Mouse (Mus musculus) liver, embryonic 14.5 days (tissue): ENCODE results near the gene Cyp20a1.

ENCODE experiments used
- CTCF ChIP-seq: IDR thresholded peaks from 2 replicates; pipeline ENCODE4 v1.5.1; 2016; ENCODE audit warnings: antibody characterized with exemption, low read depth, control low read depth
- EP300 ChIP-seq: IDR thresholded peaks from 2 replicates; pipeline ENCODE4 v1.6.1; 2016; ENCODE audit warnings: antibody characterized with exemption, low read depth

DNA sequence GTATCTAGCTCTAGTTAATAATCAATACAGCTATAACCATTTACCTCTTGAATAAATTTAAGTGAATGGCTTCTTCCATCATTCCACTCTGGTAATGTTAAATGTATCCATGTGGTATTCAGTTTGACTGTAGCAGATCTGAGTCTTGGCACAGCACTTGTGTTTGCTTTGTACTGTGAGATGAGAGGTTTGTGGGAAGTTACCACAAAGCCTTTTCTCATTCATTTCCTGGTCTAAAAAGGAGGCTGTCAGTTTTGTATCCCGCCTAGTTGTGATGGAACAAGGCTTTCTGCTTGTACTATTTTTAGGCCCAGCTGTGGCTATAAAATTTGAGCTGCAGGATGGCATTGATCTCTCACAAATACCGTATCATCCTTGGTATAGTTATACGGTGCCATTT lies 73.6 kb downstream of the Cyp20a1 start:
- TF ChIP-seq CTCF = no peak
- TF ChIP-seq EP300 = no peak
